Mouse (Mus musculus) urinary bladder, adult 2 months (tissue): ENCODE data around the gene Dock10. TPM values are rescaled to one million over a fixed set of nuclear protein-coding genes. Genes with fewer than 3 reads are reported as not detected.

Source experiments
- DNase-seq: peaks from one replicate; pipeline ENCODE4 v3.0.0; 2022; ENCODE audit warnings: low spot score
- polyA plus RNA-seq: library from polyadenylated mRNA; depleted of rRNA; stranded (reverse); fragments of >200 nt; gene quantifications from 2 replicates; pipeline ENCODE4 v1.2.3, GENCODE M21; 2012

Dock10 gene
- polyA plus RNA-seq, 1 experiment, result 16.0 TPM

DNA sequence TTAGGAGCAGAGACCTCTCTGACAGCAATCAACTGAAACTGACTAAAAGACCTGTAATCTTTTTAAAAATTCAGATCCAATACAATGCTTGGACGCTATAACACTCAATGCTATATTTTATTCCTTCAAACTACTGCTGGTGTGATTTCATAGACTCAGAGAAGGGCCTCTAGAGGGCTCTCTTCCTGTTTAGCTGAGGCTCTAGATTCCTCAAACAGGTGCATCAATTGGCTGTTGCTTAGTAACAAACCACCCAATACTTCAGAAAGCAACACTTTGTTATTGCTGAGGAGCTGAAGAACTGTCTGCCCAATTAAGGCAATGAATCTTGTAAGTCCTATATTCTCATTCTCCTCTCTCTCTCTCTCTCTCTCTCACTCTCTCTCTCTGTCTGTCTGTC lies 30.1 kb downstream of the Dock10 start:
- DNase-seq, result no peak

DNA sequence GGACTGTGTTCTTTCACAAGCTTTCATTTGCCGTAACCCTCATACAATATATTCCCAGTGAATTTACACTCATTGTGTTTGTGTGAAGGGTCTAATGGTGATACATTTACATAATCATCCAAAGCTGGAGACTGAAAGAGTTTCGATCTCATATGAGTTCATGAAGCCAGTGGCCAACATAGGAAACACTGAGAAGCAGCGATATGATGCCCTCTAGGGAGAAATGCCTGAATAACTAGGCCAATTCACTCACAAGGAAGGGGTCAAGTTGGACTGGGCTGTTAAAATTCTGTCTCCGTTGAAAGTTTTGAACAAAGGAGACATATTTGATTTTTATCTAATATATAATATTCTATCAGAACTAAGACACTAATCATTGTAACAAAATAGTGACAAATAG lies 30.9 kb downstream of the Dock10 start:
- no peak for DNase-seq

DNA sequence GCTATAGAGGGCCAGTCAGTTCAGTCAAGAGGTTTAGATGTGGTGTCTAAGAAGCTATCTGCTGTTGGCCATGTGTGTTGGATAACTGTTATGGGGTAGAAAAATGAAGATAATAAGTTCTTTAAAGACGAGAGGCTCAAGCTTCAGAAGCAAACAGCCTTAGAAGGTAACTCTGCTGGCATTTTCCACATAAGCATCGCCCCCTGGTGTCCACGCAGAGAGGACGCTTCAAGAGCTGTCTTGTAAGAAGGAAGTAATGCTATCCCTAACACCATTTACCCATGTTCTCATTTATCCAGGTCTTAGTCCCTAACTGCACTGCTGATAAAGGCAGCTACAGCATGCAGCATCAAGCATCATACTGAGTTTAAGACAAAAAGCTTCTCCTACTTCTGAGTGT lies 35.7 kb downstream of the Dock10 start:
- DNase-seq, result no peak

DNA sequence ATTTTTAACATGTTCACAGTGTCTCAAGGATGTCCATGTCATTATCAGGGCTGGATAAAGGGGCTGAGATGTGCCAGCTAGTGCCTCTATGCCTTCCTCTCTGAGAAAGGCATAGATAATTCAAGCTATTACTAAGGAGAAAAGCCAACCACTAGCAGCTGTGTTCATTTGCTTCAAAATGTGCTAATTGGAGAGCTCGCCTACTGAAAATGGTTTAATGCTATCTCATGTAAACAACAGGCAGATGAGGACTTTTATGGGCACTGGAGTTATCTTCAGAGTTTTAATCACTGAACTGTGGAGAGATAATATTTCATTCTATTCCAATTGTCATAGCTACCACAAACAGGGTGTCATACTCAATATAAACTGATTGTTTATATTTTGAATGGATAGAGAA lies 36.3 kb downstream of the Dock10 start:
- DNase-seq, result no peak

DNA sequence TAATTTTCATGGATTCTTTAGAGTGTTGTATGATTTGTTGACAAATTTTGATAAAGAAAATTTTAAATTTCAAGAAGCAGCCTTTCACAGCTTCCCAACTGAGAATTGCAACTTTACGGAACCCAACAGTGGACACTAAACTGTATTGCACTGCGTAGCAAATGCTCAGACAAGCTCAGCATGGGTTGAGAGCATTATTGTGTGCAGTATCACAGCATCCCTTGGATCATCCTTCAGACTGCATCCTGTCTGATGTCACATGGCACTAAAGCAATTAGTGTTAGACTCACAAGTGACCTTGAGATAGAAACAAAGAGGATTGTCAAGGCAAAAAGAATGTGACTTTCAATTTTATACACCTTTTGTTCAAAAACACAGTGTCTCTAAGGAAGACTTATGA lies 37.1 kb downstream of the Dock10 start:
- DNase-seq, result no peak

DNA sequence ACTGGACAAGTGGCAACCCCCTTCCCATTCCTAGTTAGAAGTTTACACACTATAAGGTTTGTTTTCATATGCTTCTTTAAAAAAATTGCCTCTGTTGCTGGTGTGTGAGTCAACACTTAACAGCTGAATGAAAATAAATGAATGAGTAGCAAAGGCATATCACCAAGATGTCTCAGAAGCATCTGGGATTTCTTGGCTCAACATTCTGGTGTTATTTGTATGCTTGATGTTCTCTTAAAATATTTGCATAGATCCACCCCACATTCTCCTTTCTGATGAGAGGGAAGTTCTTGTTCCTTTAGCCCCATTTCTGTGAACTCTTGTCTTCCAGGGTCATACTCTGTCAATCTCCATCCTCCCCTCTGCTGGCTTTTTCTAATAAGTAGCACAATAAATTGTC lies 38.2 kb downstream of the Dock10 start:
- no peak for DNase-seq

DNA sequence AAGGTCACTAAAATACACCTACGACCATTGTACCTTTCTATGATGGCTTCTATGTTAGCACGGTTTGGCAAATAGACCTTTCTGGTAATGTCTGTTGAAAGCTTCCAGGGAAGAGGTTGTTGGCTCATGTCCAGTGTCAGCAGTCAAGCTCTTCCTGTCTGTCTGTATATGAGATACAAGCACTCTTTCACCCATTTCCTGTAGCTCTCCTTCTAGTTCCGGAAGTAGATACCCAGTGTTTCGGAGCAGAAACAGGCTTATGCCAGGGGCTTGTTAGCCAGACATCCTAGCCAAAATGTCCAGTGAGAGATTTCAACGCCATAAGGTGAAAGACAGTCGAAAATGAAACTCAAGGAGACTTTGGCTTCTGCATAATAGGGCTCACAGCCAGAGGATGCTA lies 38.9 kb downstream of the Dock10 start:
- DNase-seq, result no peak

DNA sequence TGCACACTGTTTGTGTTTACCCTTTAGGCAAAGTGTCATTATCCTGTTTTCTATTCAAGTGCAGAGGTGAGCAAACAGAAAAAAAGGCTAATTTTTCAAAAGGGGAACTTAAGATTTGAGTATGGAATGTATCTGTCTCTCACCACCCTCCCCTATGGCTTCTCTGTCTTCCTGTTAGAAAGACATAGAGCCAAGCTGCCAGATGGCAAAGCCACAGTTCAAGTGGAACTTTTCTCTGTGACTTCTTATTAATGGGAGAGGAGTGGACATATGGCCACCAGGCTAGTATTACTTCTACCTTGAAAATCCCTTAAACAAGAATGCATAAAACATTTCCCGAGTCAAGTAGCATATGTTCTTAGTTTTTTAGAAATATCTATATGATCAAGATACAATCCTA lies 39.7 kb downstream of the Dock10 start:
- no peak for DNase-seq

DNA sequence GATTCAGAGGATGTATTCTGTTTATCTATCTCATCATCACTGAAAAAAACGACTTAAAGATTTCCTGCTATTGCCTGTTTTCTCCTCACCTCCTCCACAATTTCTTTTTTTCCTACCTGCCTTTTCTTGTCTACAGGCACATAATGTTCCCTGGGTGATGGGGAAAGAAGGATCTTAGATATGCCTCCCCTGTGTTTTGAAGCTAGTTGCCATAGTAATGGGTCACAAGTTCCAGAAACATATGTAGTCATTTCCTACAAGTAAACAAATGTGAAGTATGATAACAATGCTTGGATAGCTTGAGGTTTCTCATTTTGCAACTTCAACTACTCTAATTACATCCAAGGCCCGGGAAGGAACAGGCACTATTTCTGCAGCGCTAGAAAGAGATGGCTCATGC lies 42.4 kb downstream of the Dock10 start:
- no peak for DNase-seq

DNA sequence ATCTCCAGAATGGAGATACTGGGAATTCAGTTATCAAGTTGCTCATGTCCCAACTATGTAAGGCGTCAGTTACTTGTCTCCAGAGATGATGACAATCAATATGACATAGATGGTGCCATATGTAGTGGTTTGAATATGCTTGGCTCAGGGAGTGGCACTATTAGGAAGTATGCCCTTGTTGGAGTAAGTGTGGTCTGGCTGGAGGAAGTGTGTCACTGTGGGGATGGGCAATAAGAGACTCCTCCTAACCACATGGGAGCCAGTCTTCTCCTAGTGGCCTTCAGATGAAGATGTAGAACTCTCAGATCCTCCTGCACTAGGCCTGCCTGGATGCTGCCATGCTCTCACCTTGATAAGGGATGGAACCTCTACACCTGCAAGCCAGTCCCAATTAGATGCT lies 44.4 kb downstream of the Dock10 start:
- no peak for DNase-seq

DNA sequence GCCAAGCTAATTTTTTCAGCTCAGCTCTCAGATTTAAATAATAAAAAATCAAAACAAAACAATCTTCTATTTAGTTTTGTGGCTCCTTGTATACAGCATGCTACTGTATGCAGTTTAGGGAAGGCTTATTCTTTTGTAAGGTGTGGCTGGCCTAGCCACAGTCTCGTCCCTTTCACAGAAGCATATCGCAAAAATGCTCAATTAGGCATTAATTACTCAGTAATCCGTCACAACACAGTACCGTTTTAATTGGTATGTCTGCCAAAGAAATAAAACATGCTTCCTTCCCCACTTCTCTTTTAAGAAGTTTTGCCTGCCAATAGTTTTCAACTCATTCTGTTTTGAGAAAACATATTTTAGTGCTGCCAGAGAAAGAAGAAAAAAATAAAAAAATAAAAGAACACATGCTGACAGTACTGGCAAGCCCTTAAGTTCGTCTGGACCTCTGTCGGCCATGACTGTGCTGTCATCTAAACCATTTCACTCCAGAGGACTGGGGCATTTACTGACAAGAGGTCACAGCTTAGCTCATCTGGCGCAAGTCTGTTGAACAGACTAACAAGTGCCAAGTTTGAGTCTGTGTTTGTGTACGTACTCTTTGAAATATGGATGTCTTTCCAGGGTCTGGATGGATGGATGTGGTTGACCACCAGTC lies 47.6 kb downstream of the Dock10 start:
- DNase-seq, result no peak

DNA sequence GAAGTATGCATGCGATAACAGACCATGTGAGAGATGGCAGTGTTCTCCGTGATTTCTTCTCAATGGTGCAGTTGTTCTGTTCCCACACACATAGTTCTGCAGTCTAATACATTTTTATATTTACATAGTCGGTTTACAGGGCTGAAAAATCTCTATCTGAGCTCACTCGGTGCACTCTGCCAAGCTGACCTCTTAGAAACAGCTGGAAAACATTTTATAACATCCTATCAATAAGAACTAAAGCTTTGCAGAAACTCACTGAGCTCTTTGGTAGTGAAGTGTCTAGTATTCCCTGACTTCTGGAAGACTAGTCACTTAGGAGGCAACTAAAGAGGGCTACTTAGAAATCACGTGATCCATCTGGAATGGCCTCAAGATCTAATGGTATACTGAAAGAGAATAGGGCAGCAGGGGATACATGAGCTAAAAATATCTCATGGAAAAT lies 48.2 kb downstream of the Dock10 start:
- DNase-seq, result no peak

DNA sequence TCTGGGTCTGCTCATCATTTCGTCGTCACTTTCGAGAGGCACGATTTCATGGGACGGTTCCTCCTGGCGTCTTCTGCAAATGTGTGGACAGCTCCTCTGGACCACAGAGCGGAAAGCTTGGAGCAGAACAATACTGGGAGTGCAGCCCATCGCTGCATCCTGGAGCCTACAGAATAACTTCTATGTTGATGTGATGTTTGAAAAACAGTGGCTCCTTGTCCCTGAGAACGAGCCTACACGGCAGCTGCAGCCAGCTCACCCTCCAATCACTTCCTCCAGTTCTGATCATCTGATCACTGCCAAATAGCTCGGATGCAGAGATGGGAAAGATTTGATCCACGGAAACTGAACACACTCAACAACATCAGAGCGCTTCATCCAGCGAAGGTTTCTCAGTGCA lies 49.0 kb downstream of the Dock10 start:
- no peak for DNase-seq

DNA sequence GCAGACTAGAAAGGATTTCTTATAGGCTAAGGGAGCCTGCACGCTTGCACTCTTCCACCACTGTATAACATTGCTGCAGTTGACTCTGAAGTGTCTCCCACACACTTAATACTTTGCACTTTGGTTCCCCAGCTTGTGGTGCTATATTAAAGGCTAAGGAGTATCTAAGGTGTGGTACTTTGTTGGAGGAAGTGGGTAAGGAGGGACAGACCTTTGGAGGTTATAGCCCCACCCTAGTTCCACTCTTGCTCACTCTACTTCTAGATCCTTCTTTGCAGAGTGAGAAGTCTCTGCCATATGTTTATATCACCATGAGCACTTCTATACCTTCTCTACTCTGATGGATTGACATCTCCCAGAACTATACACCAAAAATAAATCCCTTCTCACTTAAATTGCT lies 55.0 kb downstream of the Dock10 start:
- no peak for DNase-seq

DNA sequence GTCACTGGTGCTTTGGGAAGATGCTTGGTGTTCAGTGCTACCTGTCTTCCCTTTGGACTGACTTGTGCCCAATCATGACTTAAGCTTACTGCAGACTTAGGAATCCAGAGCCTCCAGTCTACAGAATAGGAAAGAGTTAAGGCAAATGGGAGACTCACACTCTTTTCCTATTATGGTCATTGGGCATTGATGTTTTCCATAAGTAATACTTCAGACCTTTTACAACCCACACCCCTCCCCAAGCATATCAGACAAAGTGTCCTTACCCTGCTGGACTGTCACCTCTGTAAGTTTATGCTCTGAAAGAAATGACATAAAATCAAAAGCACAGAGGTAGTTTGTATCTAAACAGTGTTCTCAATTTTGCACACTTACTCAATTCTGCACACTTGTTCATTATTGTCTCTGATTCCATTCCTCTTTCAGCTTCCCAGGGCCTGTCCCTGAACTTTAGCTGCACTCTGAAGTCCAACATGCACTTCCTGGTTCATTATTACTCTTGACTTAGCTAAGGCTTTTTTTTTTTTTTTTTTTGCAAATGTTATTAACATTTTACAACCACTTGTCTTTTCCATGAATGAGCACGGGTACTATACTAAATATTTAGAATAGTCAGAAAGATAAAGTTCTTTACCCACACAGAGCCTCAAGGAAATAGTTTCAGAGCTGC lies 82.2 kb downstream of the Dock10 start:
- DNase-seq, result no peak

DNA sequence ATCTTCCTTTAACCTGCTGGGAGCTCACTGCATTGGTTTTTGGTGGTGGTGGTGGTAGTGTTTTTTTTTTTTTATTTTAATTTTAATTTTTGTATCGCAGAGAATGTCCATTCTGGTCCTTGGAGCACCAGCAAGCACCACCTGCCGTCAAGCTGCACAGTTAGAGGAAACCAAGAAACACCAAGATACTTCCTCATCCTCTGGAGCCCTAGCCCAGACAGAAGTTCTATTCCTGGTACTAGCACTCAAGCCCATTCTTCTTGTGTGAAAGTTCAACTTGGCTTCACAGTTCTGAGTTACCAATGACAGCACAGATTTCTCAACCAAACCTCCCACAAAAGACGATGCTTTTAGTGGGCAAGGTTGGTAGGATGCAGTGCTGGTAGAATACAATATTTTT lies 86.6 kb downstream of the Dock10 start:
- DNase-seq, result no peak

DNA sequence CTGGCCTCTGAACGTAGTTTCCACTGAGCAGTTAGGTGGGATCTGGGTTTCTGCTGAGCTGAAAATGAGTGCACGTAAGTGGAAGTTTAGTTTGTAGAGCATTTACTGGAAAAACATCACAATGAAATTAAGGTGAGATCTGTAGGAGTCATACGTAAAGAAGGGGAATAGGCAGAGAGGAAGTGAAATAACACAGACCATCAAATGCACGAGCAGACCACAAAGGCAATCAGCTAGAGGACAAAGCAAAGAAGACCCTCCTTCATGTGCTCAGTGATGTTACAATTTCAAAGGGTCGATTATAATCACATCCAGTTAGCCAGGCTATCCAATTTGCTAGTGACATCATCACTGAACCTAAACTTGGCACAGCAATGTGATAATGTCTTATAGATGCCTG lies 87.3 kb downstream of the Dock10 start:
- no peak for DNase-seq

DNA sequence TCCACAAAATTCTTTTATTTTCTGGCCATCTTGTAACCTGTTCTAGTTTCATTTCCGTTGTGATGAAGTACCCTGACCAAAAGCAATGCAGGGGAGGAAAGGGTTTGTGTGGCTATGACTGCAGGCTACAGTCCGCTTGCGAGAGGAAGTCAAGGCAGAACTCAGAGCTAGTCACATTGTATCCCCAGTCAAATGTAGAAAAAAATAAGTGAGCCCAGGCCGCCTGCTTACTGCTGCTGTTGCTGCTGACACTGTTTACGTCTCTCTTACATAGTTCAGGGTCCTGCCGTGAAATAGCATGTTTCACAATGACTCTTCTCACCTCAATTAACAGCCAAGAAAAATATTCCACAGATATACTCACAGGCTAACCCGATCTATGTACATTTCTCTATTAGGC lies 87.9 kb downstream of the Dock10 start:
- DNase-seq, result no peak

DNA sequence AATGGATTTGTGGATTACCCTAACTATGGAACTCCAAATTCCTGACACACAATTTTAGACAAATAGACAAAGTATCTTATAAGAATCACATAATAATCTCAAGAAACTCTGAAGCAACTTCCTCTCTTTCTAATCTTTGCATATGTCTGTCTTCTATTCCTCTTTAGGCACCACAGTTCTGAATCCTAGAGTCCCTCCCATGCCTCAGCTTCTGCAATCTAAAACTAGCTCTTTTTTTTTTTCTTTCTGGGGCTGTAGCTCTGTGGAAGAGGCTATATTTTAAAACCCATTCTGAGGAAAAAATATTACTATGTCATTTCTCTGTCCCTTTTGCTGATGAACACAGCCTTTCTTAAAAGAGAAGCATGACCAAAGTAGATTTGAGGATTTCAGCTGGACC lies 92.6 kb downstream of the Dock10 start:
- no peak for DNase-seq

DNA sequence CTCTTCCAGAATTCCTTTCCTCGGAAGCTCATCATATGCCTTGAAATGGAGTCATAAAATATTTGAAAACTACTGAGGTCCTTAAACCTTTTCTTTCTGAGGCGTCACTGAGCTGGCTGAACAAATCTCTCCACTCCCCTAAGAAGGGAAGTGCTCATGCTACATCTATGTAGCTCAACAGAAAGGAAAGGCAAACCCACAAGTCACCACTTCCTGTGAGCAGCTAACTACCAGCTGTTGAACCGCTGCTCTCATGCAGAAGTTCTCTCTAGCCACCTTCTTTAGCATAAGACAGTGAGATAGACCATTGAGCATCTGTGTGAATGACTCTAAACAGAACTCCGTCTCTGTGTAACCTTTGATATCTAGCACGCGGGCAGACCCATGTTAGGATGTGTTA lies 93.2 kb downstream of the Dock10 start:
- no peak for DNase-seq

DNA sequence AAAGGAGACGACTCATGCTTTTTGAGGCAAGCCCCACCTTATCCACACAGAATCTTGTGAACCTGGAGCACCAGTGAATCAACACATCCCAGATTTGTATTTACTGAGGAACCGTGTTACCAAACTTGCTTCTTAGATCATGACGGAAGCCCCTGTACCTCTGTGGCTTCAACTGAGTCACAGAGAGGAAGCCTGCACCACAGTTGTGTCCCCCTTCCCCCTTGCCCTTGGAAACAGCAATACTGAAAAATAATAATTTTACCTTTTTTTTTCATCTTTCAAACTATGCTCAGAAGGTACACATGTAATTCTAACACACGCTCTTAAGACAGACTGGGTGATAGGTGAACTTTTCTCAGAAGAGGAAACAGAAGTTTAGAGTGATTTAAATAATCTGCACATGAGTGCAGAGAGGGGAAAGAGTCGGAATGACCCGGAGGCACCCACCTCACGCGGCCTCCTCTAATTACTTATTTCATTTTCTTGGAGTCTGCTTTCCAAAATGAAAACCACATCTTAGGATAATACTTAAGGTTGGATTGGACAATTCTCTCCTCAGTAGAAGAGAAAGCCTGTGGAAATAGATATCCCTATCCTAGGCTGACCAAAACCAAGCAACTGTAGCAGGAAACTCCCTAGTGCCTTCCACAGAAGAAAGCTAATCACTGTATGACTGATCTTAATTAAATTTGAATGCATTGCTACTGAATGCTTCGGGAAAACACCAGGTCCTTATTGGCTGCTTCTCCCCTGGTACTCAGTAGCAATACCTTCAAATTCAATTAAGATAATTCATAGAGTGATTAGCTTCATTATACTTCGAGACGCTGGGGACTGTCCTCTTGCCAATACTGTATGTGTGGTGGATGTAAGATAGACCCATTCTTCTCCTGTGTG lies 96.6 kb downstream of the Dock10 start:
- no peak for DNase-seq

DNA sequence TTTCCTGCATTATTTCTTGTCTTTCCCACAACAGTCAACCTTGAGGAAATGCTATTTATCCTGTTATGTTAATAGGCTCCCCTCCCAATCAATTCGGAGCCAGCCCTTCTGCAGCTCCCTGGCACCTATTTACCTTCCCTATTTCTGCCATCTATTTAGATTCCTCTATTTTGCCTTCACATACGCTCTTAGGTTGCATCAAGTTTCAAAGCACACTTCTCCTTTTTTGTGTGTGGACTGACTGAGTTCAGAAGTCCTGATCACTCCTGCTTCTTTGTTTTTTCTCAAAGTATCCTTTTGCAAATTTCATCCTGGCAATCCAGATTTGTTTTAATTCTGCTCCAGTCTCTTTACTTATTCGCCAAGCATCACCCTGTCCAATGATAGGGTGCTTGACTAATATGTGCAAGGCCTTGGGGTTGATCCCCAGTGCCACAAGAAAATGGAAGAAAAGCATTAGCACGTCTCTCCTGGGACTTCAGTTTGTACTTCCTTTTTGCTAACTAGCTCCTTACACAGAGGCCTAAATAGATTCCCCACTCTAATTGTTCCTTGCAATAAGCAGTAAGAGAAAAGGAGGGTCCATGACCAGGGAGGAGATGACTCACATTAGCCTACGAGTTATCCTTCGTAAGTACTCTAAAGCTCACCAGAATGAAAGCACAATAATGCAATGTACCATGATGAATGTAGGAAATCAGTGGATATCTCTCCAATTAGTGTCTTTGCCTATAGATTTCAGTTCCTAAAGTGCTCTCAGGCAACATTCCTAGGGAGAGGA lies 98.7 kb downstream of the Dock10 start:
- DNase-seq, result no peak
